Mouse (Mus musculus) liver, embryonic 15.5 days (tissue): ENCODE data around the gene Maml2. TPM values are rescaled to one million over a fixed set of nuclear protein-coding genes. Genes with fewer than 3 reads are reported as not detected.

ENCODE experiments used
- ATAC-seq: fragments of 200-750 bp; cut with Nextera tagmentation; 2 replicates; pipeline ENCODE4 v1.8.0; 2017; ENCODE audit warnings: moderate number of reproducible peaks, mild to moderate bottlenecking, moderate library complexity; ENCODE audit not compliant: insufficient read depth
- H3K27ac ChIP-seq: fragments of 300-500 bp; sonication (generic); replicated peaks from 2 replicates; pipeline ENCODE4 v1.5.1; 2015; ENCODE audit warnings: mild to moderate bottlenecking, inconsistent platforms
- H3K27me3 ChIP-seq: fragments of 300-500 bp; sonication (generic); 2 replicates; pipeline ENCODE4 v1.6.1; 2015; ENCODE audit warnings: mild to moderate bottlenecking, inconsistent platforms
- H3K36me3 ChIP-seq: fragments of 300-500 bp; sonication (generic); replicated peaks from 2 replicates; pipeline ENCODE4 v1.6.1; 2015; ENCODE audit warnings: moderate library complexity, mild to moderate bottlenecking, inconsistent platforms
- H3K4me1 ChIP-seq: fragments of 300-500 bp; sonication (generic); replicated peaks from 2 replicates; pipeline ENCODE4 v1.6.1; 2015; ENCODE audit warnings: inconsistent platforms
- H3K4me2 ChIP-seq: fragments of 300-500 bp; sonication (generic); 2 replicates; pipeline ENCODE4 v1.6.1; 2015; ENCODE audit warnings: moderate library complexity, mild to moderate bottlenecking, inconsistent platforms
- H3K4me3 ChIP-seq: fragments of 300-500 bp; sonication (generic); replicated peaks from 2 replicates; pipeline ENCODE4 v1.5.1; 2015; ENCODE audit warnings: mild to moderate bottlenecking, inconsistent platforms
- H3K9ac ChIP-seq: fragments of 300-500 bp; sonication (generic); 2 replicates; pipeline ENCODE4 v1.6.1; 2015; ENCODE audit warnings: moderate library complexity, mild to moderate bottlenecking, inconsistent platforms
- H3K9me3 ChIP-seq: fragments of 300-500 bp; sonication (generic); replicated peaks from 2 replicates; pipeline ENCODE4 v1.6.1; 2016; ENCODE audit warnings: inconsistent platforms
- WGBS: fragments of 180-500 bp; shearing (Covaris S2); methylation state at CpG from one replicate; pipeline ENCODE4 v1.1.7; 2015; ENCODE audit warnings: mixed read lengths; ENCODE audit not compliant: insufficient replicate concordance; 5-methylcytosine and 5-hydroxymethylcytosine counted together
- polyA plus RNA-seq: library from polyadenylated mRNA; unstranded; fragments of >200 nt; fragmentation: Nextera tagmentation; extraction: Ambion mirVana; gene quantifications from 2 replicates; pipeline ENCODE4 v1.2.1, GENCODE M21; 2015

The Maml2 gene
- 0.84 and 0.90 TPM in 2 replicates for polyA plus RNA-seq

GRCm38 (mm10) chr9:13297668-13298512 is at the start of gene Maml2:
Maml2 (plus strand) TSS chr9:13297957.
- 0 out of 2 replicates have a peak within 1 kb of the TSS, but pooled peaks have one; percentile 24 for H3K27ac ChIP-seq
- WGBS: under 1% methylated on average over 23 of the region's 23 CpGs
- H3K9ac ChIP-seq: peak within 1 kb of the TSS; percentile 48
- no peaks in the 10 kb centered on the region for H3K9me3 ChIP-seq
- H3K4me1 ChIP-seq: peaks cover 34% of the 10 kb centered on the region
- ATAC-seq: peak; percentile 55
- no peaks in the 10 kb centered on the region for H3K27me3 ChIP-seq
- peak within 1 kb of the TSS; percentile 61 for H3K4me3 ChIP-seq
- no peaks in the 10 kb centered on the region for H3K36me3 ChIP-seq
- H3K4me2 ChIP-seq: peak within 1 kb of the TSS; percentile 79

- 71% methylated on average over 4 of the region's 4 CpGs for WGBS
- no peak overlapping the region for H3K27ac ChIP-seq
- peaks cover 9% of the 10 kb centered on the region for H3K36me3 ChIP-seq
- H3K9ac ChIP-seq: no peak overlapping the region
- ATAC-seq: no peak
- no peaks in the 10 kb centered on the region for H3K9me3 ChIP-seq
- peak overlapping the region; percentile 82 for H3K4me2 ChIP-seq
- peak overlapping the region; percentile 81; the same call in 1 of the 2 replicates for H3K4me3 ChIP-seq
- no peaks in the 10 kb centered on the region for H3K27me3 ChIP-seq
- peaks cover 33% of the 10 kb centered on the region for H3K4me1 ChIP-seq
Measured at GRCm38 (mm10) chr9:13248104-13248503, 49.7 kb upstream of the Maml2 start.

GRCm38 (mm10) chr9:13251251-13251650 is 46.5 kb upstream of the Maml2 start:
- no peak overlapping the region for H3K4me3 ChIP-seq
- H3K4me1 ChIP-seq: peaks cover 16% of the 10 kb centered on the region
- no peak overlapping the region for H3K4me2 ChIP-seq
- no peak for ATAC-seq
- H3K27ac ChIP-seq: no peak overlapping the region
- H3K9me3 ChIP-seq: no peaks in the 10 kb centered on the region
- H3K27me3 ChIP-seq: no peaks in the 10 kb centered on the region
- no peak overlapping the region for H3K9ac ChIP-seq
- H3K36me3 ChIP-seq: peaks cover 20% of the 10 kb centered on the region
- 41% methylated on average over 2 of the region's 2 CpGs for WGBS

GRCm38 (mm10) chr9:13256726-13257125 is 41.0 kb upstream of the Maml2 start:
- 80% methylated on average over 1 of the region's 1 CpGs for WGBS
- no peak for ATAC-seq

GRCm38 (mm10) chr9:13258173-13258572 is 39.6 kb upstream of the Maml2 start:
- ATAC-seq: no peak
- Histone ChIP-seq H3K27me3 (no peaks in the 10 kb centered on the region), H3K36me3 (peaks cover 17% of the 10 kb centered on the region), H3K4me3 (no peak overlapping the region), H3K27ac (no peak overlapping the region), H3K4me1 (no peaks in the 10 kb centered on the region), H3K9ac (no peak overlapping the region), H3K4me2 (no peak overlapping the region), H3K9me3 (no peaks in the 10 kb centered on the region)
- 87% methylated on average over 2 of the region's 2 CpGs for WGBS

More at GRCm38 (mm10) chr9:13256726-13257125, 41.0 kb upstream of the Maml2 start:
- no peak overlapping the region for H3K4me3 ChIP-seq
- peaks cover 27% of the 10 kb centered on the region for H3K36me3 ChIP-seq
- no peak overlapping the region for H3K9ac ChIP-seq
- H3K27ac ChIP-seq: no peak overlapping the region
- no peaks in the 10 kb centered on the region for H3K9me3 ChIP-seq
- no peaks in the 10 kb centered on the region for H3K4me1 ChIP-seq
- no peaks in the 10 kb centered on the region for H3K27me3 ChIP-seq
- H3K4me2 ChIP-seq: no peak overlapping the region

GRCm38 (mm10) chr9:13260980-13261379 is 36.8 kb upstream of the Maml2 start:
- Histone ChIP-seq H3K9ac (no peak overlapping the region), H3K36me3 (peaks cover 7% of the 10 kb centered on the region), H3K27me3 (no peaks in the 10 kb centered on the region), H3K4me2 (no peak overlapping the region), H3K4me3 (no peak overlapping the region), H3K9me3 (no peaks in the 10 kb centered on the region), H3K4me1 (no peaks in the 10 kb centered on the region), H3K27ac (no peak overlapping the region)
- ATAC-seq: no peak
- 43% methylated on average over 3 of the region's 3 CpGs for WGBS

GRCm38 (mm10) chr9:13273219-13273618 is 24.5 kb upstream of the Maml2 start:
- H3K4me2 ChIP-seq: no peak overlapping the region
- H3K4me3 ChIP-seq: no peak overlapping the region
- H3K36me3 ChIP-seq: peaks cover 25% of the 10 kb centered on the region
- no peaks in the 10 kb centered on the region for H3K9me3 ChIP-seq
- no peak for ATAC-seq
- H3K4me1 ChIP-seq: no peaks in the 10 kb centered on the region
- WGBS: 79% methylated on average over 1 of the region's 1 CpGs
- no peak overlapping the region for H3K9ac ChIP-seq
- H3K27me3 ChIP-seq: no peaks in the 10 kb centered on the region
- no peak overlapping the region for H3K27ac ChIP-seq

GRCm38 (mm10) chr9:13287482-13287881 is 10.3 kb upstream of the Maml2 start:
- 56% methylated on average over 2 of the region's 2 CpGs for WGBS
- H3K27me3 ChIP-seq: no peaks in the 10 kb centered on the region
- H3K27ac ChIP-seq: no peak overlapping the region
- H3K36me3 ChIP-seq: peaks cover 8% of the 10 kb centered on the region
- H3K4me3 ChIP-seq: no peak overlapping the region
- ATAC-seq: no peak
- H3K4me1 ChIP-seq: no peaks in the 10 kb centered on the region
- no peaks in the 10 kb centered on the region for H3K9me3 ChIP-seq
- no peak overlapping the region for H3K4me2 ChIP-seq
- no peak overlapping the region for H3K9ac ChIP-seq

- Histone ChIP-seq H3K9ac (peak overlapping the region; percentile 48), H3K9me3 (no peaks in the 10 kb centered on the region), H3K4me1 (peaks cover 34% of the 10 kb centered on the region), H3K27ac (0 out of 2 replicates have a peak overlapping the region, but pooled peaks have one; percentile 24), H3K4me2 (peak overlapping the region; percentile 79), H3K27me3 (no peaks in the 10 kb centered on the region), H3K36me3 (no peaks in the 10 kb centered on the region), H3K4me3 (peak overlapping the region; percentile 61)
- under 1% methylated on average over 28 of the region's 28 CpGs for WGBS
- peak; percentile 79 for ATAC-seq
Measured at GRCm38 (mm10) chr9:13296274-13297121, 1.3 kb upstream of the Maml2 start.

- Histone ChIP-seq H3K9me3 (no peaks in the 10 kb centered on the region), H3K27me3 (no peaks in the 10 kb centered on the region), H3K36me3 (no peaks in the 10 kb centered on the region), H3K9ac (peak overlapping the region; percentile 48; the same call in 1 of the 2 replicates), H3K27ac (0 out of 2 replicates have a peak overlapping the region, but pooled peaks have one; percentile 19), H3K4me1 (peaks cover 34% of the 10 kb centered on the region), H3K4me2 (peak overlapping the region; percentile 79), H3K4me3 (peak overlapping the region; percentile 61)
- ATAC-seq: no peak
- WGBS: 2% methylated on average over 12 of the region's 12 CpGs
Measured at GRCm38 (mm10) chr9:13297122-13297667, 562 bp upstream of the Maml2 start.
